Mouse (Mus musculus) embryonic fibroblast, embryonic 13.5 days (primary cell): ENCODE results near the gene Dirc2.

Experiments
- CTCF ChIP-seq: IDR thresholded peaks from 2 replicates; pipeline ENCODE4 v1.5.1; 2011; ENCODE audit warnings: mild to moderate bottlenecking, control low read depth, low read length, moderate library complexity, borderline replicate concordance; ENCODE audit not compliant: insufficient read depth
- POLR2A ChIP-seq: IDR thresholded peaks from 2 replicates; pipeline ENCODE4 v1.6.1; 2011; ENCODE audit warnings: low read depth, mild to moderate bottlenecking, control low read depth, low read length, moderate library complexity

- TF ChIP-seq CTCF, result no peak
- no peak for TF ChIP-seq POLR2A
Observed at GRCm38 (mm10) chr16:35694250-35694846, 74.8 kb downstream of the Dirc2 start.
